Mouse (Mus musculus) kidney, embryonic 15.5 days (tissue): Measurements from ENCODE around the gene Tmeff2. TPM values are rescaled to one million over a fixed set of nuclear protein-coding genes. Genes with fewer than 3 reads are reported as not detected.

ENCODE experiments used
- ATAC-seq: fragments of 200-750 bp; cut with Nextera tagmentation; replicated peaks from 2 replicates; pipeline ENCODE4 v1.8.0; 2017; ENCODE audit warnings: moderate TSS enrichment; ENCODE audit not compliant: low FRiP score
- H3K27ac ChIP-seq: fragments of 300-500 bp; sonication (generic); 2 replicates; pipeline ENCODE4 v1.5.1; 2015; ENCODE audit warnings: mild to moderate bottlenecking, inconsistent platforms
- H3K27me3 ChIP-seq: fragments of 300-500 bp; sonication (generic); 2 replicates; pipeline ENCODE4 v1.6.1; 2015; ENCODE audit warnings: inconsistent platforms
- H3K36me3 ChIP-seq: fragments of 300-500 bp; sonication (generic); 2 replicates; pipeline ENCODE4 v1.6.1; 2015; ENCODE audit warnings: inconsistent platforms
- H3K4me1 ChIP-seq: fragments of 300-500 bp; sonication (generic); 2 replicates; pipeline ENCODE4 v1.6.1; 2015; ENCODE audit warnings: inconsistent platforms
- H3K4me2 ChIP-seq: fragments of 300-500 bp; sonication (generic); 2 replicates; pipeline ENCODE4 v1.6.1; 2015; ENCODE audit warnings: moderate library complexity, mild to moderate bottlenecking, inconsistent platforms
- H3K4me3 ChIP-seq: fragments of 300-500 bp; sonication (generic); replicated peaks from 2 replicates; pipeline ENCODE4 v1.5.1; 2015; ENCODE audit warnings: mild to moderate bottlenecking, inconsistent platforms
- H3K9ac ChIP-seq: fragments of 300-500 bp; sonication (generic); 2 replicates; pipeline ENCODE4 v1.6.1; 2015; ENCODE audit warnings: mild to moderate bottlenecking, inconsistent platforms
- H3K9me3 ChIP-seq: fragments of 300-500 bp; sonication (generic); replicated peaks from 2 replicates; pipeline ENCODE4 v1.6.1; 2016; ENCODE audit warnings: inconsistent platforms
- WGBS: fragments of 180-500 bp; shearing (Covaris S2); methylation state at CpG from one replicate; pipeline ENCODE4 v1.1.7; 2015; ENCODE audit warnings: mixed read lengths; 5-methylcytosine and 5-hydroxymethylcytosine counted together
- polyA plus RNA-seq: library from polyadenylated mRNA; unstranded; fragments of >200 nt; fragmentation: Nextera tagmentation; extraction: Ambion mirVana; gene quantifications from 2 replicates; pipeline ENCODE4 v1.2.1, GENCODE M21; 2015

Tmeff2 gene
- polyA plus RNA-seq, 1 experiment from 2014 or later: 5.7 TPM

DNA sequence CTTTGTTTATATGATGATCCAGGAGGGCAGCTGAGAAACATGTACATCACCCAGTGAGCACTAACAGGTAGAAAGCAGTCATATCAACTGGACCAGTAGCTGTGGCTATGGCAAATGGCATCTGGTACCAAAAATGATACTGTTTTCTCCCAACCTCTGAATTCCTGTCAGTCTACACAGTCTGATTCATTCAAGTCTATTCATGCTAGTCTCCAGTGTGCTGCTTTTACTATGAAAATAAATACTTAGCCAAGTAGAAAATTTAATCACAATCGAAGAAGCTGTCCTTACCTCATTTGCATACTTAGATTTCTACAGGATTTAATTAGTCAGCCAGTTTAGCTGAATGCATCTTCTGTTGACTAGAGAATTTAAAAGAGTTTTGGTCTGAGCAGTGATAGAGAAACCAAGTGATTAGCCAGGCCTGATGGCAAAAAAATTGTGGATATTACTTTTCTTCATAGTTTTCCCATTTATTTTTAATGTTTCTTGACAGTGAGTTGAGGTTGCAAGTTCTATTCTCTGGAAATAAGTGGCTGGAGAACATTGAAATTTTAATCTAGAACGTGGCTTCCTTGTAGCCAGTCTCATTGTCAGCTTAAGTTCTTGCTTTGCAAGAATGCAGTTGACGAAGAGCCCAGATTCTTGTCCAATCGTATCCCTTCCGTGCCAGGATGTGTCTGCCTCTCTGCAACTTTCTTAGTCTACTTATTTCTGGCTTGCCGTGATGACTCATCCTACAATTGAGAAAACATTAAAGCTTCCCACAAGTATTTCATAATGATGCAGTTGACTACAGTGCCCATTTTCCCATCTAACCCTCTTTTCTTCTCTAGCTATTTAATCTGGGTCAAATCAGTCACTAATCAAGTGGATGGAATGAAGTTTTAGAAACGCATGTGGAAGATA is 39.9 kb downstream of the Tmeff2 start:
- Histone ChIP-seq H3K27ac (no peak overlapping the region), H3K27me3 (no peaks in the 10 kb centered on the region), H3K4me1 (no peaks in the 10 kb centered on the region), H3K36me3 (no peaks in the 10 kb centered on the region), H3K9me3 (no peaks in the 10 kb centered on the region), H3K4me3 (no peak overlapping the region), H3K4me2 (no peak overlapping the region), H3K9ac (no peak overlapping the region)
- 84% methylated on average over 7 of the region's 7 CpGs for WGBS
- no peak for ATAC-seq

DNA sequence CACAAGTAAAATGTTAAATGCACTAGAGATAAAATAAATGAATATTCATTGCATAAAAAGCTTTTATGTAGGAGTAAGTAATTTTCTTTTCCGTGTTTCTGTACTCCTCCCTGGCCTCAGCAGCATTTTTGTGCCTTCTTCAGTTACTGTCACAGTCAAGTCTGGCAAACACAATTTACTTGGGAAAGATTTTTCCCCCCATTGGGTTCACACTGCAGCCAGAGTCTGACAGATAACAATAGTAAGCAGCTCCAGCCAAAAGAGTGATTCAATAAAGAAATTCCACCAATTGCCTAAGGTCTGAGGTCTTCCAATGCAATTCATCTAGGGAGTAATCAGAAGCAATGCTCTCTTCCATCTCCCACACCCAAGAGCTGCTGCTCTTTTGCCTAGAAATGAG is 48.1 kb downstream of the Tmeff2 start:
- Histone ChIP-seq H3K4me3 (no peak overlapping the region), H3K9me3 (no peaks in the 10 kb centered on the region), H3K36me3 (no peaks in the 10 kb centered on the region), H3K4me1 (no peaks in the 10 kb centered on the region), H3K27me3 (no peaks in the 10 kb centered on the region), H3K27ac (no peak overlapping the region), H3K9ac (no peak overlapping the region), H3K4me2 (no peak overlapping the region)
- 72% methylated on average over 1 of the region's 1 CpGs for WGBS
- ATAC-seq: no peak

DNA sequence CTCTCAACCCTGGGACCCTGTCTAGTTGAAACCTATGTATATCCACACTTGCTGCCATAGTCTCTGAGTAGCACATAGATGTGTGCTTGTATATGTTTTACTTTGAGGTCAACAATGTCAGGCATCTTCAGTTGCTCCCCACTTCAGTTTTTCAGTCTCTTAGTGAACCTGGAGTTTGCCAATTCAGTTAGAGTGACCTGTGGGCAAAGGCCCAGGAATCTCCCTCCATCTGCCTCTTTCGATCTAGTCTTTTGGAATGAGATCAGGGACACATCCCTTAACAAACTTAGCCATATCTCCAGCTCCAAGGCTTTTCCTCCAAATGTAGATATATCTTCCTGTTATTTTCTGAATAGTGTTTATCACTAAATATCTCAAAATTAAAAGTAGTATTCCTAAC is 58.4 kb downstream of the Tmeff2 start:
- no peak for ATAC-seq
- H3K4me1 ChIP-seq: 0 out of 2 replicates have a peak, but pooled peaks cover 4% of the 10 kb centered on the region
- no peak overlapping the region for H3K4me2 ChIP-seq
- no peaks in the 10 kb centered on the region for H3K36me3 ChIP-seq
- WGBS: 98% methylated on average over 1 of the region's 1 CpGs
- no peak overlapping the region for H3K27ac ChIP-seq
- no peak overlapping the region for H3K4me3 ChIP-seq
- no peaks in the 10 kb centered on the region for H3K27me3 ChIP-seq
- no peaks in the 10 kb centered on the region for H3K9me3 ChIP-seq
- H3K9ac ChIP-seq: no peak overlapping the region

- Histone ChIP-seq H3K36me3 (no peaks in the 10 kb centered on the region), H3K27ac (no peak overlapping the region), H3K4me3 (no peak overlapping the region), H3K4me1 (0 out of 2 replicates have a peak, but pooled peaks cover 4% of the 10 kb centered on the region), H3K9me3 (no peaks in the 10 kb centered on the region), H3K4me2 (peak overlapping the region; percentile 23; the same call in 1 of the 2 replicates), H3K27me3 (no peaks in the 10 kb centered on the region), H3K9ac (no peak overlapping the region)
- peak; percentile 49; the same call in 1 of the 2 replicates for ATAC-seq
- 44% methylated on average over 5 of the region's 5 CpGs for WGBS
These were observed 61.7 kb downstream of the Tmeff2 start for GRCm38 (mm10) chr1:50961954-50962648.

DNA sequence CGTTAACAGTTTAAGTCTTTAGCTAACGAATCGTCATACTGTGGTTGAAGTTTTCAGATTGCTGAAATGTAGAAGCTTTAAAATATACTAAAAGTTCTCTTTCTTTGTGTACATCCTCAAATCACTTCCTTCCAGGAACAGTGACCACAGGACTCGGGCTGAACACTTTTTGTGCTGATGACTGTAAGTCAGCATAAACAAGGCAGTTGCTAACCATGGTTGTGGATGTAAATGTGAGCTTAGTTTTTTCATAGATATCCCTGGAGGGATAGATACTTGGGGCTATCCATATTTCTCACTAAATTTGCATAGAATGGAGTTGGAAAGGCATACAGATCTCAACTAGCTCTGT is 62.2 kb downstream of the Tmeff2 start:
- ATAC-seq: 0 out of 2 replicates have a peak, but pooled peaks have one; percentile 18
- WGBS: 20% methylated on average over 4 of the region's 4 CpGs
- H3K4me2 ChIP-seq: peak overlapping the region; percentile 23; the same call in 1 of the 2 replicates

GRCm38 (mm10) chr1:50969685-50970084 is 69.2 kb downstream of the Tmeff2 start:
- Histone ChIP-seq H3K9ac (no peak overlapping the region), H3K4me3 (no peak overlapping the region), H3K27me3 (no peaks in the 10 kb centered on the region), H3K4me1 (no peaks in the 10 kb centered on the region), H3K4me2 (no peak overlapping the region), H3K36me3 (no peaks in the 10 kb centered on the region), H3K27ac (no peak overlapping the region), H3K9me3 (no peaks in the 10 kb centered on the region)
- WGBS: 80% methylated on average over 2 of the region's 2 CpGs
- no peak for ATAC-seq

More for the DNA sequence above, 62.2 kb downstream of the Tmeff2 start:
- H3K4me1 ChIP-seq: 0 out of 2 replicates have a peak, but pooled peaks cover 4% of the 10 kb centered on the region
- no peaks in the 10 kb centered on the region for H3K27me3 ChIP-seq
- no peak overlapping the region for H3K9ac ChIP-seq
- H3K36me3 ChIP-seq: no peaks in the 10 kb centered on the region
- H3K4me3 ChIP-seq: no peak overlapping the region
- no peak overlapping the region for H3K27ac ChIP-seq
- no peaks in the 10 kb centered on the region for H3K9me3 ChIP-seq

GRCm38 (mm10) chr1:50970853-50971252 is 70.4 kb downstream of the Tmeff2 start:
- WGBS: 62% methylated on average over 2 of the region's 2 CpGs
- no peaks in the 10 kb centered on the region for H3K9me3 ChIP-seq
- H3K4me2 ChIP-seq: no peak overlapping the region
- H3K4me3 ChIP-seq: no peak overlapping the region
- H3K4me1 ChIP-seq: no peaks in the 10 kb centered on the region
- no peaks in the 10 kb centered on the region for H3K27me3 ChIP-seq
- H3K36me3 ChIP-seq: no peaks in the 10 kb centered on the region
- no peak overlapping the region for H3K9ac ChIP-seq
- no peak for ATAC-seq
- H3K27ac ChIP-seq: no peak overlapping the region

- ATAC-seq: no peak
- Histone ChIP-seq H3K4me3 (no peak overlapping the region), H3K36me3 (no peaks in the 10 kb centered on the region), H3K27ac (no peak overlapping the region), H3K27me3 (no peaks in the 10 kb centered on the region), H3K4me2 (no peak overlapping the region), H3K9ac (no peak overlapping the region), H3K4me1 (no peaks in the 10 kb centered on the region), H3K9me3 (no peaks in the 10 kb centered on the region)
- 85% methylated on average over 6 of the region's 6 CpGs for WGBS
These were observed 72.3 kb downstream of the Tmeff2 start for GRCm38 (mm10) chr1:50972509-50973436.

- Histone ChIP-seq H3K9ac (no peak overlapping the region), H3K27me3 (no peaks in the 10 kb centered on the region), H3K4me2 (no peak overlapping the region), H3K9me3 (no peaks in the 10 kb centered on the region), H3K4me3 (no peak overlapping the region), H3K27ac (no peak overlapping the region), H3K36me3 (no peaks in the 10 kb centered on the region), H3K4me1 (no peaks in the 10 kb centered on the region)
- 87% methylated on average over 4 of the region's 4 CpGs for WGBS
- no peak for ATAC-seq
These were observed 79.1 kb downstream of the Tmeff2 start for GRCm38 (mm10) chr1:50979358-50980081.

GRCm38 (mm10) chr1:50980591-50980990 is 80.1 kb downstream of the Tmeff2 start:
- ATAC-seq: no peak
- no peaks in the 10 kb centered on the region for H3K27me3 ChIP-seq
- no peak overlapping the region for H3K4me2 ChIP-seq
- no peaks in the 10 kb centered on the region for H3K9me3 ChIP-seq
- no peak overlapping the region for H3K9ac ChIP-seq
- 78% methylated on average over 4 of the region's 4 CpGs for WGBS
- no peaks in the 10 kb centered on the region for H3K4me1 ChIP-seq
- H3K4me3 ChIP-seq: no peak overlapping the region
- H3K27ac ChIP-seq: no peak overlapping the region
- no peaks in the 10 kb centered on the region for H3K36me3 ChIP-seq

DNA sequence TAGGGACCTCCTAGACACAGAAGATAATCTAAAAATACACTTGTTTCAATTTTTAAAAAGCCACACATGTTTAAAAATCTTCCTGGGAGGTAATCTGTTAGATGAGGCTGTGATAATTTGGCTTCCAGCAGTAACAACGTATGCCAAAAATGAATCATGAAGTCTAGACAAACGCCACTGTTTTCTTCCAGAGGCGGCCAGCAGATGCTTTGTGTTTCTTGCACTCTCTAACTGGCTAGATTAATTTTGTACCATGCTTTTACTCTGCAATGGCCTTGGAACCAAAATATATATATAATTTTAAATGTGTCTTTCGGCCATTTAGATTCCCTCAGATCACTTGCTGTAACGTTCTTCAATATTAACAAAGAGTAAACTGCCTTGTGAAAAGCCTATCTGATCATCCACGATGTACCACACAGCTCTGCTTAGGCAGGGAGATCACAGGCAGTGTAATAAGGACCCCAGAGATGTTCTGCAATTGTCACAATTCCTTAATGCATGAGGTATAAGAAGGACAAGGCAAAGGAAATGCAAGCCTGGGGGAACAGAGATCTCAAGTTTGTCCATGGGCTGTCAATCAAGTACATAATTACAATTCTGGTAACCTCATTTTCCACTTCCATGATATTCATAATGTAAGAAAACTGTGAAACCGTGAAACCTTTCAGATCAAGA is 80.8 kb downstream of the Tmeff2 start:
- Histone ChIP-seq H3K4me3 (no peak overlapping the region), H3K9ac (no peak overlapping the region), H3K9me3 (no peaks in the 10 kb centered on the region), H3K27ac (no peak overlapping the region), H3K4me2 (no peak overlapping the region), H3K27me3 (no peaks in the 10 kb centered on the region), H3K4me1 (no peaks in the 10 kb centered on the region), H3K36me3 (no peaks in the 10 kb centered on the region)
- no peak for ATAC-seq
- whole genome bisulfite sequencing: 78% methylated on average over 7 of the region's 7 CpGs
